Mouse (Mus musculus): Measurements from ENCODE around the gene Blm.

DNA sequence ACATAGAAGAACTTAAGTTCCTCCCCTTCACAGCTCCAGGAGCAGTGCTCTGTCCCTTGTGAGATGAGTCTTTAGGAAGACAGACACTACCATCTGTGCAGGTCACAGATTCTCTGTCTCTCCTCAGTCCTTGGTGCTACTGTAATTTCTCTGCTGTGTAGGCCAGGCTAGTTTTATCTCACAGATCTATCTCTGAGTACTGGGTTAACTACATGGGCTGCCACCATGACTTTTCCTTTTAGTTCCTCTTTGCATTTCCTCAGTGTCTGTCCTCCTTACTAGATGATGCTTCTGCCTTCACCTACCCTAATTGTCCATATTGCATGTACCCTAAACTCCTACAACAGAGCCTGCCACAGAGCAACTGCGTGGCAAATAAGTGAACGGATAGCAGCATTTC is 67.6 kb downstream of the Blm start:
- TF ChIP-seq CTCF (conservative IDR thresholded peaks at IDR 0.05; ENCODE audit: low read length) (no peak), NANOG (IDR thresholded peaks at IDR 0.05; ENCODE audit: borderline replicate concordance, low read length) (no peak)
